8 mouse cellular contexts compared by ENCODE assay signal in genomic region chr19:29708003-29708402, GRCm38 (mm10). TPM values are rescaled to one million over a fixed set of nuclear protein-coding genes. Genes with fewer than 3 reads are reported as not detected.
A peak's percentile ranks its signal among the peaks of the same experiment; 100 is the strongest.
DNase-seq lines count a peak whose midpoint lies in the region; ATAC-seq lines count a peak whose summit lies in the region.

No protein-coding gene starts in this region.

- no peak for DNase-seq in heart, postnatal 10 days
- DNase-seq in CD4-positive, CD25-positive, alpha-beta regulatory T cell, adult 2 months (ENCODE audit: low read depth, low spot score), result peak; percentile 73
- peak; percentile 11 for DNase-seq in lung, postnatal 14 days
- no peak for DNase-seq in MN1 (ENCODE audit: low spot score)
- DNase-seq in cerebellum, postnatal 36 days, result no peak
- DNase-seq in urinary bladder, adult 2 months (ENCODE audit: low spot score), result no peak

- H3K27ac ChIP-seq in heart, embryonic 12.5 days (ENCODE audit: poor library complexity, severe bottlenecking), result no peak overlapping the region

- 49% methylated on average over 14 of the region's 14 CpGs for WGBS in heart, embryonic 12.5 days

- ATAC-seq in heart, embryonic 12.5 days (ENCODE audit: insufficient number of reproducible peaks, low FRiP score), result no peak
- ATAC-seq in hematopoietic stem cell, adult 5-6 weeks (replicated peaks in 1 of 2; ENCODE audit: insufficient read depth in 1 of 2, low FRiP score in 2 of 2, low TSS enrichment in 1 of 2, low read depth in 1 of 2, poor library complexity in 2 of 2, severe bottlenecking in 2 of 2), result peak; percentile 79 to 86

- peaks cover 4% of the 10 kb centered on the region for H3K4me1 ChIP-seq in heart, embryonic 12.5 days (replicated peaks)

- no peaks in the 10 kb centered on the region for H3K36me3 ChIP-seq in heart, embryonic 12.5 days

- H3K9ac ChIP-seq in heart, embryonic 12.5 days, result no peak overlapping the region

- peak overlapping the region; percentile 31 for H3K4me3 ChIP-seq in heart, embryonic 12.5 days

- H3K4me2 ChIP-seq in heart, embryonic 12.5 days, result peak overlapping the region; percentile 60

- intact Hi-C loops in heart, postnatal 10 days (cut with DNase I), result no loop called here

- H3K9me3 ChIP-seq in heart, embryonic 12.5 days (replicated peaks), result peaks cover 3% of the 10 kb centered on the region; the same call in 1 of the 2 replicates

- H3K27me3 ChIP-seq in heart, embryonic 12.5 days (replicated peaks), result no peaks in the 10 kb centered on the region

RNA-seq across cellular contexts. Expression of gene Mlana, which starts 10.4 kb away (rescaled TPM):
- polyA plus RNA-seq in heart, embryonic 12.5 days (2016; fragmentation: Nextera tagmentation; extraction: Ambion mirVana), result 0.57 and 0.70 TPM in 2 replicates
- 1 to 10 TPM; 2.2 to 4.0 TPM for total RNA-seq in heart, postnatal 10 days (2021)
- total RNA-seq in hematopoietic stem cell, adult 5-6 weeks (2017), result not detected in 2 replicates
- 0.11 and 0.13 TPM in 2 replicates for polyA plus RNA-seq in urinary bladder, adult 2 months (2012; rRNA removed)

RNA-seq across cellular contexts. Expression of gene Ermp1, which starts 59.8 kb away (rescaled TPM):
- 9.7 and 10.7 TPM in 2 replicates for polyA plus RNA-seq in heart, embryonic 12.5 days (2016; fragmentation: Nextera tagmentation; extraction: Ambion mirVana)
- total RNA-seq in heart, postnatal 10 days (2021), result 10 to 100 TPM in 1 of 2 experiments, 1 to 10 TPM in 1; 9.9 to 11.1 TPM
- 36.8 and 39.3 TPM in 2 replicates for total RNA-seq in hematopoietic stem cell, adult 5-6 weeks (2017)
- 175 and 192 TPM in 2 replicates for polyA plus RNA-seq in urinary bladder, adult 2 months (2012; rRNA removed)

Comparison
In these comparisons a context has a peak if more than half of its experiments do, and no peak if none do; other contexts are left out.
1. DNase-seq: peak in CD4-positive, CD25-positive, alpha-beta regulatory T cell, adult 2 months (single experiment) and lung, postnatal 14 days (single experiment); none in heart, postnatal 10 days (0 of 2), MN1 (single experiment), cerebellum, postnatal 36 days (0 of 2) and urinary bladder, adult 2 months (single experiment).